Mouse (Mus musculus) embryonic facial prominence, embryonic 11.5 days (tissue): ENCODE data around the gene Blvra. TPM values are rescaled to one million over a fixed set of nuclear protein-coding genes. Genes with fewer than 3 reads are reported as not detected.
A peak's percentile ranks its signal among the peaks of the same experiment; 100 is the strongest.

Experiments used
- ATAC-seq: fragments of 200-750 bp; cut with Nextera tagmentation; replicated peaks from 2 replicates; pipeline ENCODE4 v1.8.0; 2017; ENCODE audit warnings: low read depth; ENCODE audit not compliant: insufficient number of reproducible peaks, low FRiP score, low TSS enrichment
- DNase-seq: peaks from one replicate; pipeline ENCODE4 v3.0.0-alpha.2; 2015; ENCODE audit warnings: low spot score
- H3K27ac ChIP-seq: fragments of 300-500 bp; sonication (generic); replicated peaks from 2 replicates; pipeline ENCODE4 v1.5.1; 2014; ENCODE audit warnings: mild to moderate bottlenecking, low read depth, low read length, control low read depth
- H3K27me3 ChIP-seq: fragments of 300-500 bp; sonication (generic); 2 replicates; pipeline ENCODE4 v1.6.1; 2014; ENCODE audit warnings: mild to moderate bottlenecking, low read length, moderate library complexity, mixed read lengths; ENCODE audit not compliant: control insufficient read depth, insufficient read depth
- H3K36me3 ChIP-seq: fragments of 300-500 bp; sonication (generic); replicated peaks from 2 replicates; pipeline ENCODE4 v1.6.1; 2014; ENCODE audit warnings: low read depth, mild to moderate bottlenecking, low read length, moderate library complexity, mixed read lengths; ENCODE audit not compliant: control insufficient read depth, insufficient read depth
- H3K4me1 ChIP-seq: fragments of 300-500 bp; sonication (generic); 2 replicates; pipeline ENCODE4 v1.6.1; 2014; ENCODE audit warnings: low read length, mixed read lengths; ENCODE audit not compliant: control insufficient read depth, insufficient read depth
- H3K4me2 ChIP-seq: fragments of 300-500 bp; sonication (generic); 2 replicates; pipeline ENCODE4 v1.6.1; 2014; ENCODE audit warnings: low read depth, mild to moderate bottlenecking, control low read depth, low read length, moderate library complexity
- H3K4me3 ChIP-seq: fragments of 300-500 bp; sonication (generic); 2 replicates; pipeline ENCODE4 v1.5.1; 2014; ENCODE audit warnings: low read depth, low read length, control low read depth
- H3K9ac ChIP-seq: fragments of 300-500 bp; sonication (generic); replicated peaks from 2 replicates; pipeline ENCODE4 v1.6.1; 2014; ENCODE audit warnings: mild to moderate bottlenecking, control low read depth, low read length
- H3K9me3 ChIP-seq: fragments of 300-500 bp; sonication (generic); replicated peaks from 2 replicates; pipeline ENCODE4 v1.6.1; 2016; ENCODE audit warnings: mild to moderate bottlenecking, low read length, inconsistent platforms, mixed read lengths; ENCODE audit not compliant: control insufficient read depth
- WGBS: fragments of 180-500 bp; shearing (Covaris S2); extraction: QIAGEN DNeasy Blood & Tissue Kit; methylation state at CpG from one replicate; pipeline ENCODE4 v1.1.7; 2014; 5-methylcytosine and 5-hydroxymethylcytosine counted together
- polyA plus RNA-seq: library from polyadenylated mRNA; unstranded; fragments of >200 nt; fragmentation: Nextera tagmentation; extraction: Ambion mirVana; gene quantifications from 2 replicates; pipeline ENCODE4 v1.2.1, GENCODE M21; 2014

Blvra gene
- polyA plus RNA-seq: 34.6 and 35.6 TPM in 2 replicates

DNA sequence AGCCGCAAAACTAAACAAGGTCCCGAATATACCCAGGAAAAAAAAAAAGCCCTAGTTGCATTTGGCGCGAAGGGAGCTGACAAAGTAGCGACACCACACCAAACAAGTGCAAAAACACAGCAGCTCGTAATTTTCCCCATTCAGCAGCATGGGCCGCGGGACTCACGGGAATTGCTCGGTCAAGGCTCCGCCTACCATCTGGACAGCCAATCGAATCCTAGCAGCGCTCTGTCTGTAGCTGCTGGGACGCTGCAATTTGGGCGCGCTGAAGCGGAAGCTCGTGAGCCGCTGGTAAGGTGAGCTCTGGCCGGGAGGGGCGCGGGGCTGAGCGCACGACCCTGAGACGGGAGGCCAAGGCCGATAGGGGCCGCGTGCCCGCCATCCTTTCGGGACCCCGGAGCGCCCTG lies at the start of gene Blvra:
Gene Blvra, plus strand, starts transcription at position 231 of the 407 bp plus-strand sequence.
- WGBS: under 1% methylated on average over 32 of the region's 32 CpGs
- H3K27ac ChIP-seq: no peak within 1 kb of the TSS
- no peaks in the 10 kb centered on the region for H3K27me3 ChIP-seq

GRCm38 (mm10) chr2:127035006-127035605 lies 35.4 kb upstream of the Blvra start:
- no peak overlapping the region for H3K4me2 ChIP-seq
- DNase-seq: no peak
- no peaks in the 10 kb centered on the region for H3K4me1 ChIP-seq
- no peak overlapping the region for H3K4me3 ChIP-seq
- H3K27me3 ChIP-seq: no peaks in the 10 kb centered on the region
- H3K9ac ChIP-seq: no peak overlapping the region
- WGBS: 95% methylated on average over 9 of the region's 9 CpGs
- H3K36me3 ChIP-seq: peaks cover 2% of the 10 kb centered on the region
- ATAC-seq: no peak
- H3K27ac ChIP-seq: no peak overlapping the region
- no peaks in the 10 kb centered on the region for H3K9me3 ChIP-seq

More for the DNA sequence above, at the start of gene Blvra:
- DNase-seq (peak; percentile 96), ATAC-seq (peak; percentile 98)
- Histone ChIP-seq H3K4me3 (peak within 1 kb of the TSS; percentile 53), H3K36me3 (no peaks in the 10 kb centered on the region), H3K4me1 (peaks cover 2% of the 10 kb centered on the region; the same call in 1 of the 2 replicates), H3K4me2 (peak within 1 kb of the TSS; percentile 54), H3K9ac (peak within 1 kb of the TSS; percentile 80), H3K9me3 (no peaks in the 10 kb centered on the region)

- ATAC-seq: no peak
Measured at GRCm38 (mm10) chr2:127037299-127037698, 33.2 kb upstream of the Blvra start.

GRCm38 (mm10) chr2:127061471-127061870 lies 9.0 kb upstream of the Blvra start:
- no peaks in the 10 kb centered on the region; the same call in 1 of the 2 replicates for H3K36me3 ChIP-seq
- no peak overlapping the region for H3K27ac ChIP-seq

More at GRCm38 (mm10) chr2:127037299-127037698, 33.2 kb upstream of the Blvra start:
- Histone ChIP-seq H3K27me3 (no peaks in the 10 kb centered on the region), H3K4me3 (no peak overlapping the region), H3K9ac (no peak overlapping the region), H3K36me3 (peaks cover 2% of the 10 kb centered on the region), H3K27ac (no peak overlapping the region), H3K4me1 (no peaks in the 10 kb centered on the region), H3K4me2 (no peak overlapping the region), H3K9me3 (no peaks in the 10 kb centered on the region)
- DNase-seq: no peak
- WGBS: 90% methylated on average over 4 of the region's 4 CpGs

GRCm38 (mm10) chr2:127068806-127069205 lies 1.7 kb upstream of the Blvra start:
- DNase-seq: no peak
- no peak overlapping the region for H3K27ac ChIP-seq

More at GRCm38 (mm10) chr2:127061471-127061870, 9.0 kb upstream of the Blvra start:
- H3K4me1 ChIP-seq: no peaks in the 10 kb centered on the region
- H3K9me3 ChIP-seq: no peaks in the 10 kb centered on the region
- H3K4me2 ChIP-seq: no peak overlapping the region
- 91% methylated on average over 9 of the region's 9 CpGs for WGBS
- no peak overlapping the region for H3K4me3 ChIP-seq
- H3K9ac ChIP-seq: no peak overlapping the region
- DNase-seq: no peak
- no peaks in the 10 kb centered on the region for H3K27me3 ChIP-seq
- ATAC-seq: no peak

DNA sequence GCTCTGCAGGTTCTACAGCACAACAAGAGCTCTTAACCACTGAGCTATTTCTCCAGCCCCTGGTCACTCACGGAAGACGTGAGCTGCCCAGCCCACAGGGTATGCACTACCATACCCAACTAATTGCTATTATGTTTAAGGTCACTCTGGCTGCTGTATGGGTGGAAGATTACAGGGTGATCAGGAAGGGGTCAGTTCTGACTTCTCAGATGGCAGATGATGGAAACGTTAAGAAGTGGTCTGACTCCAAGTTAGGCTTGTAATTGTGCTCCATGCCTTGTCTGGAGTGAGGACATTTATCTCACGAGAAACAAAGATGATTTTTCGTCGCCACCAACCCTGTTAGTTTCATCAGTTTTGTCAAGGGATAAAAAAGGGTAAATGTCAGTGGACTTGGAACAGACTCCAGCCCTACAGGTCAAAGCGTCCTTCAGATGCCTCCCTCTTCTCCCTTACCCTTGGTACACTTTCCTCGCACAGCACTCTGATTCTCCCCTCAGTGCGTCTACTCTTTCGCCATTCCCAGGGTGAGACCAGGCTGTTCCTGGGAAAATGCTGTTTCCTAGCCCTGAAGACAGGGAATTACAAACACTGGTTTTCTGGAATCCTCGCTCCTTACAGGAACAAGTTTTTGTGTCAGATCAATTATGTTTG lies 557 bp upstream of the Blvra start:
- peak; percentile 40 for DNase-seq
- WGBS: 11% methylated on average over 11 of the region's 11 CpGs

More at GRCm38 (mm10) chr2:127068806-127069205, 1.7 kb upstream of the Blvra start:
- peaks cover 2% of the 10 kb centered on the region; the same call in 1 of the 2 replicates for H3K4me1 ChIP-seq
- no peak overlapping the region for H3K9ac ChIP-seq
- no peak overlapping the region for H3K4me2 ChIP-seq
- H3K27me3 ChIP-seq: no peaks in the 10 kb centered on the region
- ATAC-seq: no peak
- H3K9me3 ChIP-seq: no peaks in the 10 kb centered on the region
- no peaks in the 10 kb centered on the region for H3K36me3 ChIP-seq
- H3K4me3 ChIP-seq: no peak overlapping the region
- WGBS: 79% methylated on average over 7 of the region's 7 CpGs

GRCm38 (mm10) chr2:127070879-127071278 lies 414 bp downstream of the Blvra start:
- Histone ChIP-seq H3K27ac (no peak overlapping the region), H3K27me3 (no peaks in the 10 kb centered on the region), H3K9ac (peak overlapping the region; percentile 80), H3K9me3 (no peaks in the 10 kb centered on the region), H3K4me1 (peaks cover 2% of the 10 kb centered on the region; the same call in 1 of the 2 replicates), H3K36me3 (no peaks in the 10 kb centered on the region), H3K4me3 (peak overlapping the region; percentile 53), H3K4me2 (peak overlapping the region; percentile 26)
- peak; percentile 7; the same call in 1 of the 2 replicates for ATAC-seq
- DNase-seq: no peak
- WGBS: 15% methylated on average over 8 of the region's 9 CpGs

More for the DNA sequence above, 557 bp upstream of the Blvra start:
- H3K36me3 ChIP-seq: no peaks in the 10 kb centered on the region
- H3K27me3 ChIP-seq: no peaks in the 10 kb centered on the region
- peak overlapping the region; percentile 54 for H3K4me2 ChIP-seq
- H3K9me3 ChIP-seq: no peaks in the 10 kb centered on the region
- H3K27ac ChIP-seq: no peak overlapping the region
- H3K4me1 ChIP-seq: peaks cover 2% of the 10 kb centered on the region; the same call in 1 of the 2 replicates
- peak; percentile 19; the same call in 1 of the 2 replicates for ATAC-seq
- H3K9ac ChIP-seq: peak overlapping the region; percentile 52
- H3K4me3 ChIP-seq: peak overlapping the region; percentile 53

- ATAC-seq (no peak), DNase-seq (no peak)
- WGBS: 100% methylated on average over 2 of the region's 2 CpGs
- Histone ChIP-seq H3K27me3 (no peaks in the 10 kb centered on the region), H3K36me3 (no peaks in the 10 kb centered on the region), H3K4me1 (peaks cover 2% of the 10 kb centered on the region; the same call in 1 of the 2 replicates), H3K4me2 (no peak overlapping the region), H3K9me3 (no peaks in the 10 kb centered on the region), H3K27ac (no peak overlapping the region), H3K4me3 (no peak overlapping the region), H3K9ac (no peak overlapping the region)
Measured at GRCm38 (mm10) chr2:127074116-127074515, 3.7 kb downstream of the Blvra start.
